Mouse (Mus musculus) heart, embryonic 12.5 days (tissue): ENCODE measurements around the gene Fbxo4. TPM values are rescaled to one million over a fixed set of nuclear protein-coding genes. Genes with fewer than 3 reads are reported as not detected.

Source experiments
- ATAC-seq: fragments of 200-750 bp; cut with Nextera tagmentation; 2 replicates; pipeline ENCODE4 v1.8.0; 2017; ENCODE audit warnings: moderate TSS enrichment, moderate library complexity; ENCODE audit not compliant: insufficient number of reproducible peaks, low FRiP score
- H3K27ac ChIP-seq: fragments of 300-500 bp; sonication (generic); 2 replicates; pipeline ENCODE4 v1.5.1; 2016; ENCODE audit warnings: mild to moderate bottlenecking, moderate library complexity; ENCODE audit not compliant: poor library complexity, severe bottlenecking
- H3K27me3 ChIP-seq: fragments of 300-500 bp; sonication (generic); replicated peaks from 2 replicates; pipeline ENCODE4 v1.6.1; 2016; ENCODE audit warnings: mild to moderate bottlenecking, moderate library complexity
- H3K36me3 ChIP-seq: fragments of 300-500 bp; sonication (generic); 2 replicates; pipeline ENCODE4 v1.6.1; 2016; ENCODE audit warnings: mild to moderate bottlenecking, moderate library complexity
- H3K4me1 ChIP-seq: fragments of 300-500 bp; sonication (generic); replicated peaks from 2 replicates; pipeline ENCODE4 v1.6.1; 2016; ENCODE audit warnings: mild to moderate bottlenecking
- H3K4me2 ChIP-seq: fragments of 300-500 bp; sonication (generic); 2 replicates; pipeline ENCODE4 v1.6.1; 2016; ENCODE audit warnings: mild to moderate bottlenecking, moderate library complexity
- H3K4me3 ChIP-seq: fragments of 300-500 bp; sonication (generic); 2 replicates; pipeline ENCODE4 v1.5.1; 2016; ENCODE audit warnings: mild to moderate bottlenecking
- H3K9ac ChIP-seq: fragments of 300-500 bp; sonication (generic); 2 replicates; pipeline ENCODE4 v1.6.1; 2016; ENCODE audit warnings: mild to moderate bottlenecking, moderate library complexity
- H3K9me3 ChIP-seq: fragments of 300-500 bp; sonication (generic); replicated peaks from 2 replicates; pipeline ENCODE4 v1.6.1; 2016; ENCODE audit warnings: mild to moderate bottlenecking, moderate library complexity
- WGBS: fragments of 180-500 bp; shearing (Covaris S2); methylation state at CpG from one replicate; pipeline ENCODE4 v1.1.7; 2016; 5-methylcytosine and 5-hydroxymethylcytosine counted together
- polyA plus RNA-seq: library from polyadenylated mRNA; unstranded; fragments of >200 nt; fragmentation: Nextera tagmentation; extraction: Ambion mirVana; gene quantifications from 2 replicates; pipeline ENCODE4 v1.2.1, GENCODE M21; 2016

Fbxo4 gene
- polyA plus RNA-seq, 1 experiment from 2014 or later: 11.1 TPM

- WGBS: 61% methylated on average over 2 of the region's 2 CpGs
- no peaks in the 10 kb centered on the region for H3K4me1 ChIP-seq
These were observed 34.5 kb upstream of the Fbxo4 start for GRCm38 (mm10) chr15:4013873-4014272.

GRCm38 (mm10) chr15:4000536-4000935 lies 21.2 kb upstream of the Fbxo4 start:
- Histone ChIP-seq H3K4me1 (0 out of 2 replicates have a peak, but pooled peaks cover 2% of the 10 kb centered on the region), H3K27me3 (no peaks in the 10 kb centered on the region)

More at GRCm38 (mm10) chr15:4013873-4014272, 34.5 kb upstream of the Fbxo4 start:
- no peak overlapping the region for H3K4me3 ChIP-seq
- H3K27ac ChIP-seq: no peak overlapping the region
- H3K27me3 ChIP-seq: no peaks in the 10 kb centered on the region
- ATAC-seq: no peak
- H3K9me3 ChIP-seq: no peaks in the 10 kb centered on the region
- H3K4me2 ChIP-seq: no peak overlapping the region
- H3K36me3 ChIP-seq: no peaks in the 10 kb centered on the region
- H3K9ac ChIP-seq: no peak overlapping the region

GRCm38 (mm10) chr15:3999144-3999543 lies 19.8 kb upstream of the Fbxo4 start:
- 72% methylated on average over 2 of the region's 2 CpGs for WGBS
- H3K9ac ChIP-seq: no peak overlapping the region
- no peaks in the 10 kb centered on the region for H3K27me3 ChIP-seq
- H3K4me1 ChIP-seq: 0 out of 2 replicates have a peak, but pooled peaks cover 5% of the 10 kb centered on the region
- no peak overlapping the region for H3K4me2 ChIP-seq
- H3K36me3 ChIP-seq: no peaks in the 10 kb centered on the region
- H3K27ac ChIP-seq: no peak overlapping the region
- no peaks in the 10 kb centered on the region for H3K9me3 ChIP-seq
- no peak for ATAC-seq
- H3K4me3 ChIP-seq: no peak overlapping the region

More at GRCm38 (mm10) chr15:4000536-4000935, 21.2 kb upstream of the Fbxo4 start:
- Histone ChIP-seq H3K4me3 (no peak overlapping the region), H3K9me3 (peaks cover 8% of the 10 kb centered on the region), H3K27ac (no peak overlapping the region), H3K4me2 (no peak overlapping the region), H3K9ac (no peak overlapping the region), H3K36me3 (no peaks in the 10 kb centered on the region)
- WGBS: 65% methylated on average over 2 of the region's 2 CpGs
- no peak for ATAC-seq

- Histone ChIP-seq H3K4me3 (peak overlapping the region; percentile 76), H3K9me3 (no peaks in the 10 kb centered on the region), H3K27ac (peak overlapping the region; percentile 95), H3K4me2 (peak overlapping the region; percentile 74), H3K36me3 (peaks cover 8% of the 10 kb centered on the region), H3K9ac (peak overlapping the region; percentile 67), H3K27me3 (no peaks in the 10 kb centered on the region), H3K4me1 (peaks cover 9% of the 10 kb centered on the region; the same call in 1 of the 2 replicates)
- WGBS: 21% methylated on average over 14 of the region's 14 CpGs
- ATAC-seq: 0 out of 2 replicates have a peak, but pooled peaks have one; percentile 0
These were observed 17.1 kb upstream of the Fbxo4 start for GRCm38 (mm10) chr15:3996267-3997010.

- Histone ChIP-seq H3K4me1 (peaks cover 9% of the 10 kb centered on the region; the same call in 1 of the 2 replicates), H3K4me2 (peak within 1 kb of the TSS; percentile 74), H3K27ac (peak within 1 kb of the TSS; percentile 95), H3K27me3 (no peaks in the 10 kb centered on the region), H3K36me3 (peaks cover 13% of the 10 kb centered on the region), H3K9ac (peak within 1 kb of the TSS; percentile 88), H3K9me3 (no peaks in the 10 kb centered on the region), H3K4me3 (peak within 1 kb of the TSS; percentile 76)
- under 1% methylated on average over 61 of the region's 61 CpGs for WGBS
- ATAC-seq: peak; percentile 99
These were observed 16.3 kb upstream of the Fbxo4 start, which contains the start of gene AW549877 for GRCm38 (mm10) chr15:3995448-3996266. Gene AW549877 (minus strand): TSS chr15:3995744.

- Histone ChIP-seq H3K4me2 (peak overlapping the region; percentile 50), H3K4me1 (peaks cover 9% of the 10 kb centered on the region; the same call in 1 of the 2 replicates), H3K27ac (peak overlapping the region; percentile 94), H3K27me3 (no peaks in the 10 kb centered on the region), H3K9ac (peak overlapping the region; percentile 88), H3K4me3 (peak overlapping the region; percentile 76), H3K9me3 (no peaks in the 10 kb centered on the region), H3K36me3 (peaks cover 20% of the 10 kb centered on the region)
- WGBS: 23% methylated on average over 14 of the region's 14 CpGs
- no peak for ATAC-seq
These were observed 15.6 kb upstream of the Fbxo4 start for GRCm38 (mm10) chr15:3994852-3995447.

- Histone ChIP-seq H3K9me3 (no peaks in the 10 kb centered on the region), H3K9ac (no peak overlapping the region), H3K36me3 (peaks cover 64% of the 10 kb centered on the region), H3K27me3 (no peaks in the 10 kb centered on the region), H3K4me3 (no peak overlapping the region), H3K27ac (no peak overlapping the region), H3K4me2 (no peak overlapping the region), H3K4me1 (no peaks in the 10 kb centered on the region)
- no peak for ATAC-seq
- 61% methylated on average over 2 of the region's 2 CpGs for WGBS
These were observed 8.6 kb upstream of the Fbxo4 start for GRCm38 (mm10) chr15:3987981-3988380.

- Histone ChIP-seq H3K4me1 (peaks cover 3% of the 10 kb centered on the region; the same call in 1 of the 2 replicates), H3K27me3 (no peaks in the 10 kb centered on the region), H3K4me3 (no peak overlapping the region), H3K27ac (no peak overlapping the region), H3K9ac (no peak overlapping the region), H3K9me3 (no peaks in the 10 kb centered on the region), H3K4me2 (no peak overlapping the region), H3K36me3 (peaks cover 44% of the 10 kb centered on the region)
- 77% methylated on average over 2 of the region's 2 CpGs for WGBS
- no peak for ATAC-seq
These were observed 5.5 kb upstream of the Fbxo4 start for GRCm38 (mm10) chr15:3984876-3985275.

- no peaks in the 10 kb centered on the region for H3K27me3 ChIP-seq
- no peak for ATAC-seq
- no peak overlapping the region for H3K9ac ChIP-seq
- peaks cover 7% of the 10 kb centered on the region; the same call in 1 of the 2 replicates for H3K4me1 ChIP-seq
- no peak overlapping the region for H3K4me2 ChIP-seq
- peaks cover 29% of the 10 kb centered on the region for H3K36me3 ChIP-seq
- 91% methylated on average over 5 of the region's 5 CpGs for WGBS
- H3K27ac ChIP-seq: no peak overlapping the region
- no peaks in the 10 kb centered on the region for H3K9me3 ChIP-seq
- no peak overlapping the region for H3K4me3 ChIP-seq
These were observed 3.4 kb upstream of the Fbxo4 start for GRCm38 (mm10) chr15:3982732-3983131.

- ATAC-seq: no peak
- Histone ChIP-seq H3K4me1 (peaks cover 7% of the 10 kb centered on the region; the same call in 1 of the 2 replicates), H3K27ac (peak overlapping the region; percentile 98), H3K27me3 (no peaks in the 10 kb centered on the region), H3K4me2 (peak overlapping the region; percentile 80), H3K9ac (peak overlapping the region; percentile 94), H3K9me3 (no peaks in the 10 kb centered on the region), H3K36me3 (peaks cover 13% of the 10 kb centered on the region), H3K4me3 (peak overlapping the region; percentile 74)
- WGBS: 70% methylated on average over 3 of the region's 3 CpGs
These were observed 498 bp upstream of the Fbxo4 start for GRCm38 (mm10) chr15:3979871-3980270.
